Mouse (Mus musculus) liver, postnatal 0 days (tissue): ENCODE results near the gene Evi2a. TPM values are rescaled to one million over a fixed set of nuclear protein-coding genes. Genes with fewer than 3 reads are reported as not detected.

Experiments
- ATAC-seq: fragments of 200-750 bp; cut with Nextera tagmentation; 2 replicates; pipeline ENCODE4 v1.8.0; 2017; ENCODE audit warnings: mild to moderate bottlenecking, moderate library complexity
- DNase-seq: peaks from one replicate; pipeline ENCODE4 v3.0.0-alpha.2; 2016
- H3K27ac ChIP-seq: fragments of 300-500 bp; sonication (generic); 2 replicates; pipeline ENCODE4 v1.5.1; 2014; ENCODE audit warnings: antibody characterized with exemption, moderate library complexity, mild to moderate bottlenecking, low read depth
- H3K27me3 ChIP-seq: fragments of 300-500 bp; sonication (generic); 2 replicates; pipeline ENCODE4 v1.6.1; 2014; ENCODE audit warnings: low read length, control low read depth, mixed read lengths; ENCODE audit not compliant: insufficient read depth
- H3K36me3 ChIP-seq: fragments of 300-500 bp; sonication (generic); replicated peaks from 2 replicates; pipeline ENCODE4 v1.6.1; 2014; ENCODE audit warnings: mild to moderate bottlenecking, control low read depth, low read length, moderate library complexity, mixed read lengths; ENCODE audit not compliant: insufficient read depth
- H3K4me1 ChIP-seq: fragments of 300-500 bp; sonication (generic); 2 replicates; pipeline ENCODE4 v1.6.1; 2014; ENCODE audit warnings: antibody characterized with exemption, mild to moderate bottlenecking, control low read depth; ENCODE audit not compliant: insufficient read depth
- H3K4me2 ChIP-seq: fragments of 300-500 bp; sonication (generic); 2 replicates; pipeline ENCODE4 v1.6.1; 2014; ENCODE audit warnings: low read depth, mild to moderate bottlenecking, low read length, moderate library complexity, mixed read lengths
- H3K4me3 ChIP-seq: fragments of 300-500 bp; sonication (generic); 2 replicates; pipeline ENCODE4 v1.5.1; 2014; ENCODE audit warnings: low read depth, low read length
- H3K9ac ChIP-seq: fragments of 300-500 bp; sonication (generic); replicated peaks from 2 replicates; pipeline ENCODE4 v1.6.1; 2014; ENCODE audit warnings: mild to moderate bottlenecking, moderate library complexity
- H3K9me3 ChIP-seq: fragments of 300-500 bp; sonication (generic); 2 replicates; pipeline ENCODE4 v1.6.1; 2016; ENCODE audit warnings: mild to moderate bottlenecking, control low read depth, low read length, mixed read lengths
- CTCF ChIP-seq: sonication (generic); IDR thresholded peaks from 2 replicates; pipeline ENCODE4 v1.5.1; 2016; ENCODE audit warnings: antibody characterized with exemption, low read depth
- EP300 ChIP-seq: IDR thresholded peaks from 2 replicates; pipeline ENCODE4 v1.6.1; 2016; ENCODE audit warnings: antibody characterized with exemption, low read depth, mild to moderate bottlenecking
- WGBS: fragments of 180-500 bp; shearing (Covaris S2); extraction: QIAGEN DNeasy Blood & Tissue Kit; methylation state at CpG from one replicate; pipeline ENCODE4 v1.1.7; 2014; ENCODE audit not compliant: insufficient replicate concordance; 5-methylcytosine and 5-hydroxymethylcytosine counted together
- polyA plus RNA-seq: library from polyadenylated mRNA; unstranded; fragments of >200 nt; fragmentation: Nextera tagmentation; extraction: Ambion mirVana; gene quantifications from 2 replicates; pipeline ENCODE4 v1.2.1, GENCODE M21; 2015

The Evi2a gene
- polyA plus RNA-seq, 1 experiment from 2014 or later: 6.7 TPM

- Histone ChIP-seq H3K9me3 (no peaks in the 10 kb centered on the region), H3K4me3 (no peak overlapping the region), H3K4me1 (0 out of 2 replicates have a peak, but pooled peaks cover 2% of the 10 kb centered on the region), H3K27me3 (no peaks in the 10 kb centered on the region), H3K36me3 (peaks cover 31% of the 10 kb centered on the region), H3K4me2 (no peak overlapping the region), H3K9ac (no peak overlapping the region), H3K27ac (no peak overlapping the region)
- ATAC-seq (no peak), DNase-seq (no peak)
- WGBS: 74% methylated on average over 1 of the region's 1 CpGs
- TF ChIP-seq EP300: no peak
- peak; percentile 30 for TF ChIP-seq CTCF
Measured at GRCm38 (mm10) chr11:79566947-79567346, 36.5 kb upstream of the Evi2a start.

- 85% methylated on average over 7 of the region's 7 CpGs for WGBS
- H3K27ac ChIP-seq: no peak overlapping the region
- no peaks in the 10 kb centered on the region for H3K9me3 ChIP-seq
- H3K4me2 ChIP-seq: no peak overlapping the region
- TF ChIP-seq CTCF: no peak
- no peak for TF ChIP-seq EP300
- no peaks in the 10 kb centered on the region for H3K27me3 ChIP-seq
- 0 out of 2 replicates have a peak, but pooled peaks cover 6% of the 10 kb centered on the region for H3K4me1 ChIP-seq
- DNase-seq: no peak
- H3K4me3 ChIP-seq: no peak overlapping the region
- peaks cover 20% of the 10 kb centered on the region for H3K36me3 ChIP-seq
- no peak for ATAC-seq
- H3K9ac ChIP-seq: no peak overlapping the region
Measured at GRCm38 (mm10) chr11:79563493-79563892, 33.1 kb upstream of the Evi2a start.

GRCm38 (mm10) chr11:79560536-79560935 lies 30.1 kb upstream of the Evi2a start:
- WGBS: 67% methylated on average over 4 of the region's 4 CpGs
- TF ChIP-seq CTCF: no peak
- peak; percentile 32; the same call in 1 of the 2 replicates for TF ChIP-seq EP300
- peak; percentile 94 for ATAC-seq

GRCm38 (mm10) chr11:79552622-79553021 lies 22.2 kb upstream of the Evi2a start:
- TF ChIP-seq CTCF: no peak
- TF ChIP-seq EP300: peak; percentile 39
- peaks cover 46% of the 10 kb centered on the region for H3K36me3 ChIP-seq
- no peak overlapping the region for H3K4me3 ChIP-seq
- WGBS: 29% methylated on average over 1 of the region's 1 CpGs
- ATAC-seq: peak; percentile 44; the same call in 1 of the 2 replicates
- no peaks in the 10 kb centered on the region for H3K9me3 ChIP-seq
- no peaks in the 10 kb centered on the region for H3K27me3 ChIP-seq
- no peak overlapping the region for H3K9ac ChIP-seq
- DNase-seq: no peak
- no peak overlapping the region for H3K4me2 ChIP-seq
- no peaks in the 10 kb centered on the region for H3K4me1 ChIP-seq
- H3K27ac ChIP-seq: no peak overlapping the region

More at GRCm38 (mm10) chr11:79560536-79560935, 30.1 kb upstream of the Evi2a start:
- Histone ChIP-seq H3K27ac (peak overlapping the region; percentile 1; the same call in 1 of the 2 replicates), H3K4me3 (no peak overlapping the region), H3K4me1 (0 out of 2 replicates have a peak, but pooled peaks cover 4% of the 10 kb centered on the region), H3K27me3 (no peaks in the 10 kb centered on the region), H3K9me3 (no peaks in the 10 kb centered on the region), H3K4me2 (no peak overlapping the region), H3K36me3 (peaks cover 21% of the 10 kb centered on the region), H3K9ac (no peak overlapping the region)
- DNase-seq: no peak

GRCm38 (mm10) chr11:79536293-79536692 lies 5.9 kb upstream of the Evi2a start:
- WGBS: 70% methylated on average over 3 of the region's 3 CpGs
- H3K4me2 ChIP-seq: no peak overlapping the region
- DNase-seq: no peak

GRCm38 (mm10) chr11:79535554-79535953 lies 5.1 kb upstream of the Evi2a start:
- Histone ChIP-seq H3K27ac (no peak overlapping the region), H3K4me1 (no peaks in the 10 kb centered on the region), H3K9me3 (no peaks in the 10 kb centered on the region), H3K36me3 (peaks cover 9% of the 10 kb centered on the region; the same call in 1 of the 2 replicates), H3K27me3 (no peaks in the 10 kb centered on the region), H3K9ac (no peak overlapping the region), H3K4me3 (no peak overlapping the region), H3K4me2 (no peak overlapping the region)
- DNase-seq: no peak
- TF ChIP-seq EP300: no peak
- no peak for TF ChIP-seq CTCF
- 35% methylated on average over 4 of the region's 4 CpGs for WGBS
- no peak for ATAC-seq

More at GRCm38 (mm10) chr11:79536293-79536692, 5.9 kb upstream of the Evi2a start:
- Histone ChIP-seq H3K4me3 (no peak overlapping the region), H3K36me3 (peaks cover 14% of the 10 kb centered on the region; the same call in 1 of the 2 replicates), H3K27me3 (no peaks in the 10 kb centered on the region), H3K27ac (no peak overlapping the region), H3K4me1 (no peaks in the 10 kb centered on the region), H3K9me3 (no peaks in the 10 kb centered on the region), H3K9ac (no peak overlapping the region)
- TF ChIP-seq CTCF (no peak), EP300 (no peak)
- ATAC-seq: no peak
